Mouse (Mus musculus): ENCODE data around the gene Acot1. TPM values are rescaled to one million over a fixed set of nuclear protein-coding genes. Genes with fewer than 3 reads are reported as not detected.
A peak's percentile ranks its signal among the peaks of the same experiment; 100 is the strongest.
"Not testable (repeated sequence)": the region's sequence is repeated elsewhere in the genome, so short reads cannot be mapped to it uniquely, and the experiment has no call there.

Acot1 gene
- polyA plus RNA-seq, 1 experiment from 2014 or later, result 83.4 TPM

GRCm38 (mm10) chr12:84046906-84047305, 37.6 kb downstream of the Acot1 start:
- Histone ChIP-seq H3K36me3 (no peaks in the 10 kb centered on the region), H3K27ac (no peak overlapping the region), H3K9me3 (0 out of 2 replicates have a peak, but pooled peaks cover 10% of the 10 kb centered on the region), H3K9ac (no peak overlapping the region), H3K4me3 (no peak overlapping the region), H3K4me1 (no peaks in the 10 kb centered on the region), H3K4me2 (replicated peaks) (no peak overlapping the region), H3K27me3 (replicated peaks) (no peaks in the 10 kb centered on the region)
- no peak for ATAC-seq (ENCODE audit: low FRiP score, low read depth)
- 96% methylated on average over 1 of the region's 1 CpGs for WGBS

- not testable (repeated sequence) for H3K36me3 ChIP-seq; H3K4me3 ChIP-seq; H3K9ac ChIP-seq; H3K4me2 ChIP-seq (replicated peaks); H3K4me1 ChIP-seq; H3K27ac ChIP-seq; ATAC-seq (ENCODE audit: low FRiP score, low read depth)
- Histone ChIP-seq H3K27me3 (replicated peaks) (peaks cover 24% of the 10 kb centered on the region), H3K9me3 (0 out of 2 replicates have a peak, but pooled peaks cover 10% of the 10 kb centered on the region)
- 86% methylated on average over 5 of the region's 5 CpGs for WGBS
These were observed 41.5 kb downstream of the Acot1 start for GRCm38 (mm10) chr12:84050744-84051143.

- Histone ChIP-seq H3K27me3 (replicated peaks) (peaks cover 24% of the 10 kb centered on the region), H3K4me1 (no peaks in the 10 kb centered on the region), H3K36me3 (no peaks in the 10 kb centered on the region), H3K27ac (no peak within 1 kb of the TSS), H3K9ac (no peak within 1 kb of the TSS), H3K4me2 (replicated peaks) (peak within 1 kb of the TSS; percentile 74; the same call in 1 of the 2 replicates), H3K4me3 (0 out of 2 replicates have a peak within 1 kb of the TSS, but pooled peaks have one; percentile 41), H3K9me3 (0 out of 2 replicates have a peak, but pooled peaks cover 10% of the 10 kb centered on the region)
- 84% methylated on average over 5 of the region's 5 CpGs for WGBS
- ATAC-seq (ENCODE audit: low FRiP score, low read depth), result no peak
These were observed 42.7 kb downstream of the Acot1 start, which contains the start of gene Acot3 for GRCm38 (mm10) chr12:84051937-84052474. Gene Acot3 (plus strand): TSS chr12:84052144.

GRCm38 (mm10) chr12:84052609-84053008, 43.3 kb downstream of the Acot1 start:
- Histone ChIP-seq H3K9me3 (0 out of 2 replicates have a peak, but pooled peaks cover 9% of the 10 kb centered on the region), H3K27ac (no peak overlapping the region), H3K27me3 (replicated peaks) (peaks cover 24% of the 10 kb centered on the region), H3K4me3 (no peak overlapping the region), H3K9ac (no peak overlapping the region), H3K4me1 (no peaks in the 10 kb centered on the region), H3K36me3 (no peaks in the 10 kb centered on the region), H3K4me2 (replicated peaks) (0 out of 2 replicates have a peak overlapping the region, but pooled peaks have one; percentile 74)
- WGBS, result 87% methylated on average over 7 of the region's 7 CpGs
- ATAC-seq (ENCODE audit: low FRiP score, low read depth), result no peak

- peak overlapping the region; percentile 74 for H3K4me2 ChIP-seq (replicated peaks)
- H3K27ac ChIP-seq, result no peak overlapping the region
- H3K9ac ChIP-seq, result peak overlapping the region; percentile 56; the same call in 1 of the 2 replicates
- no peaks in the 10 kb centered on the region for H3K36me3 ChIP-seq
- 14% methylated on average over 16 of the region's 16 CpGs for WGBS
- H3K27me3 ChIP-seq (replicated peaks), result peaks cover 24% of the 10 kb centered on the region
- H3K4me1 ChIP-seq, result no peaks in the 10 kb centered on the region
- no peak for ATAC-seq (ENCODE audit: low FRiP score, low read depth)
- H3K9me3 ChIP-seq, result 0 out of 2 replicates have a peak, but pooled peaks cover 4% of the 10 kb centered on the region
- H3K4me3 ChIP-seq, result peak overlapping the region; percentile 41
These were observed 43.9 kb downstream of the Acot1 start for GRCm38 (mm10) chr12:84053173-84053572.

- no peaks in the 10 kb centered on the region for H3K36me3 ChIP-seq
- peak overlapping the region; percentile 41 for H3K4me3 ChIP-seq
- H3K4me1 ChIP-seq, result no peaks in the 10 kb centered on the region
- no peak for ATAC-seq (ENCODE audit: low FRiP score, low read depth)
- peaks cover 24% of the 10 kb centered on the region for H3K27me3 ChIP-seq (replicated peaks)
- H3K9me3 ChIP-seq, result no peaks in the 10 kb centered on the region
- H3K9ac ChIP-seq, result peak overlapping the region; percentile 56; the same call in 1 of the 2 replicates
- H3K27ac ChIP-seq, result no peak overlapping the region
- WGBS, result 3% methylated on average over 41 of the region's 46 CpGs
- peak overlapping the region; percentile 74 for H3K4me2 ChIP-seq (replicated peaks)
These were observed 44.5 kb downstream of the Acot1 start for GRCm38 (mm10) chr12:84053679-84054391.

- H3K4me2 ChIP-seq (replicated peaks), result no peak overlapping the region
- no peaks in the 10 kb centered on the region for H3K4me1 ChIP-seq
- H3K4me3 ChIP-seq, result no peak overlapping the region
- H3K36me3 ChIP-seq, result no peaks in the 10 kb centered on the region
- H3K27ac ChIP-seq, result no peak overlapping the region
- H3K27me3 ChIP-seq (replicated peaks), result 0 out of 2 replicates have a peak, but pooled peaks cover 3% of the 10 kb centered on the region
- no peak overlapping the region for H3K9ac ChIP-seq
- H3K9me3 ChIP-seq, result no peaks in the 10 kb centered on the region
- WGBS, result 40% methylated on average over 2 of the region's 2 CpGs
- no peak for ATAC-seq (ENCODE audit: low FRiP score, low read depth)
These were observed 51.7 kb downstream of the Acot1 start for GRCm38 (mm10) chr12:84060946-84061345.

- H3K4me3 ChIP-seq, result no peak overlapping the region
- 91% methylated on average over 20 of the region's 20 CpGs for WGBS
- 0 out of 2 replicates have a peak, but pooled peaks cover 3% of the 10 kb centered on the region for H3K27me3 ChIP-seq (replicated peaks)
- no peaks in the 10 kb centered on the region for H3K9me3 ChIP-seq
- H3K4me2 ChIP-seq (replicated peaks), result no peak overlapping the region
- ATAC-seq (ENCODE audit: low FRiP score, low read depth), result no peak
- no peaks in the 10 kb centered on the region for H3K4me1 ChIP-seq
- H3K27ac ChIP-seq, result no peak overlapping the region
- H3K36me3 ChIP-seq, result no peaks in the 10 kb centered on the region
- no peak overlapping the region for H3K9ac ChIP-seq
These were observed 53.0 kb downstream of the Acot1 start for GRCm38 (mm10) chr12:84062336-84062735.

- ATAC-seq (ENCODE audit: low FRiP score, low read depth), result no peak
- Histone ChIP-seq H3K9me3 (no peaks in the 10 kb centered on the region), H3K9ac (no peak overlapping the region), H3K4me2 (replicated peaks) (no peak overlapping the region), H3K36me3 (no peaks in the 10 kb centered on the region), H3K27me3 (replicated peaks) (peaks cover 7% of the 10 kb centered on the region), H3K4me3 (no peak overlapping the region), H3K4me1 (no peaks in the 10 kb centered on the region), H3K27ac (no peak overlapping the region)
- 73% methylated on average over 5 of the region's 5 CpGs for WGBS
These were observed 53.9 kb downstream of the Acot1 start for GRCm38 (mm10) chr12:84063228-84063627.

GRCm38 (mm10) chr12:84063833-84064232, 54.5 kb downstream of the Acot1 start:
- Histone ChIP-seq H3K9me3 (no peaks in the 10 kb centered on the region), H3K9ac (no peak overlapping the region), H3K4me1 (no peaks in the 10 kb centered on the region), H3K27me3 (replicated peaks) (peaks cover 13% of the 10 kb centered on the region), H3K27ac (no peak overlapping the region), H3K36me3 (no peaks in the 10 kb centered on the region), H3K4me2 (replicated peaks) (no peak overlapping the region), H3K4me3 (no peak overlapping the region)
- WGBS, result 86% methylated on average over 2 of the region's 2 CpGs
- ATAC-seq (ENCODE audit: low FRiP score, low read depth), result no peak

GRCm38 (mm10) chr12:84064621-84065020, 55.3 kb downstream of the Acot1 start:
- no peaks in the 10 kb centered on the region for H3K4me1 ChIP-seq
- peaks cover 21% of the 10 kb centered on the region for H3K27me3 ChIP-seq (replicated peaks)
- 79% methylated on average over 8 of the region's 8 CpGs for WGBS
- H3K9me3 ChIP-seq, result no peaks in the 10 kb centered on the region
- no peak overlapping the region for H3K27ac ChIP-seq
- no peak overlapping the region for H3K4me3 ChIP-seq
- no peaks in the 10 kb centered on the region for H3K36me3 ChIP-seq
- H3K9ac ChIP-seq, result no peak overlapping the region
- no peak overlapping the region for H3K4me2 ChIP-seq (replicated peaks)
- ATAC-seq (ENCODE audit: low FRiP score, low read depth), result no peak

GRCm38 (mm10) chr12:84067752-84068151, 58.5 kb downstream of the Acot1 start:
- Histone ChIP-seq H3K4me2 (replicated peaks) (no peak overlapping the region), H3K36me3 (no peaks in the 10 kb centered on the region), H3K4me3 (no peak overlapping the region), H3K4me1 (no peaks in the 10 kb centered on the region), H3K9me3 (no peaks in the 10 kb centered on the region), H3K27me3 (replicated peaks) (peaks cover 28% of the 10 kb centered on the region), H3K27ac (no peak overlapping the region), H3K9ac (no peak overlapping the region)
- ATAC-seq (ENCODE audit: low FRiP score, low read depth), result no peak
- 83% methylated on average over 4 of the region's 4 CpGs for WGBS

Measured in neural tube, embryonic 12.5 days (tissue).